Mouse (Mus musculus) liver (tissue): ENCODE data around the gene Neurog1.

Experiments
- DNase-seq: peaks from one replicate; pipeline ENCODE4 v3.0.0-alpha.2; 2020; ENCODE audit warnings: mixed read lengths

Neurog1 gene

DNA sequence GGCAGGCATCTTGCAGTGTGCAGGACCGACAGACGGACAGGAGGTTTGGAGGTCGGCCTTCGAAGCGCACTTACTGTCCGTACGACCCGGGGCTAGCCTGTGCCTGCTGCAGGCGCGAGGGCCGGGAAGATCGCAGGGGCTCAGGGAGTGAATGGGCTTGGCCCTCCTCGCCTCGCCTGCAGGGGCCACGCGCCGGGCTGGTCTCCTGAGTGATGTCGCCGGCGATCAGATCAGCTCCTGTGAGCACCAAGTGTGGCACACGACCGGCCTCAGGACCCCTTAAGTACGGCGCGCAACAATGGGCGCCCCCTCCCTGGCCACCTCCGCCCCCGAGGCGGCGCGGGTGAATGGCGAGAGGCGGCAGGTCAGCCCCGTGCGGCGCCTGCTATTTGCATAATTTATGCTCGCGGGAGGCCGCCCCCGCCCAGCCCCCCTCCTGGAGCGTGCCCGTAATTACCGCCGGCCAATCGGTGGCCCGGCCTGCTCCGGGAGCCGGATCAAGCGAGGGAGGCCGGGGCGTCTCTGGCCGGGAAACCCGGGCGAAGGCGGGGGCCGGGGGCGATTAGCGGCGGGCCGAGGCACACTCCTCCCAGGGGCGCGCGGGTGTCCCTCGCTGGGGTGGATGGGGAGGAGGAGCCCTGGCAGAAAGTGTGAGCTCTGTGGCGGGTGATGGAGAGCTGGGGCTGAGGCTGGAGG, at the start of gene Neurog1:
Gene Neurog1 (minus strand): TSS at position 240 of the 696 bp plus-strand sequence.
- DNase-seq = no peak

DNA sequence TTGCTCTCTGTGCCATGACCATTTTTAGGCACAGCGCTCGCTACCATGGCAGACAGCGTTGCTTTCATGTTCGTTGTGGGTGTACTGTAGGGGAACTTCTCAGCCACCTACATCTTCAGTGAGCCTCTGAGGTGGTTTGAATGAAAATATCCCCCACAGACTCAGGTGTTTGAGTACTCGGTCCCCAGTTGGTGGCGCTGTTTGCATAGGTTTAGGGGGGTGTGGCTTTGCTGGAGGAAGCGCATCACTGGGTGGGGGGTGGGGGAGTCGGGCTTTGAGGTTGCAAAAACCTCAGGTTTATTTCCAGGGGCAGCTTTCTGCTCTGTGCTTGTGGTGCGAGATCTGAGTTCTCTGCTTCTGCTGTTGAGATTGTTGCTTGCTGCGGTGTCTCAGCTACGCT, 47.4 kb upstream of the Neurog1 start:
- DNase-seq = no peak

DNA sequence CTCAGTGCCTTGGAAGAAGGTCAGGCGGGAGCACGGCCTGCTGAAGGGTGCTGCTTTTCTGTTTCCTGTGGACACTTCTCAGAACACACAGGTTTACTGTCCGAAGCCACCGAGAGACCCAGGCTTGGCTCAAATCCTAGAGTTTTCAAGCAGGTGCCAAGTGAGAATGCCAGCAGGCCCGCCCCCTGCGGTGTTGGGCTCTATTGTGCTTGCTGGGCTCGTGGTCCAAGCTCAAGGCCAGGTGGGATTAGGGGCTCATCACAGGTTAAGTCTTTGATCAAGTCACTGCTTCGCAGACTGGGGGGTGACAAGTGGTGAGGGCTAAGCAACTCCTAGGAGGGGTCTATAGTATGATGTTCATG, 44.7 kb upstream of the Neurog1 start:
- DNase-seq = no peak

DNA sequence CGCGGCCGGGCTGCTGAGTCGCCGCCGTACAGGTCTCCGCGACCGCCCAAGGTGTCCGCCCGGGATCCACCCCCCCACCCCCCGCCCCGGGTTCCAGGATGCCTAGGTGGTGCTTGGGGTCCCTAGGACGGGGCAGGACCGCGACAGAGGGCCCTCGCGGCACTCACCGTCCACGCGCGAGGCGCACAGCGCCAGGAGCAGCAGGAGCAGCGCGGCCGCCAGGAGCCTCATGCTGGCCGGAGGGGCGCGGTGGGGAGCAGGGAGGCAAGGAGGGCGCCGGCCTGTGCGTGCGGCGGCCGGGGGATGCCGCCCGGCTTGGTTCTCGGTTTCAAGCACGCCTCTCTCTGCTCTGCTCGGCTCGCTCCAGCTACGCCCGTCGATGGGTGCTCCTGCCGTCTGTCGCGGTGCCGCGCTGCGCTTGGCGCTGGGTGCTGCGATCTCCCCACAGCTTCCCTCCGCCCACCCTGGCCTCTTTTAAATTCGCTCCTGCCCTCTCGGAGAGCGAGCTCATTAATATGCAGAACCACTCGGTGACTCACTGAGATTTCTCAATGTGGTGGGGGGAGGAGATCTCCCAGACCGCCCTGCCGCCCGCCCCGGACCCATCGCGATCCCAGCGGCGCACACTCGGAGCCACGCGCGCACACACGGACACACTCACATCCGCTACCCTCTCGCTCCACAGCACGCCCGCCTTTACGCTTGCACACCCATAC, 44.1 kb upstream of the Neurog1 start, which contains the start of gene Cxcl14:
Gene Cxcl14 (minus strand): TSS at position 609 of the 716 bp plus-strand sequence.
- DNase-seq = no peak

DNA sequence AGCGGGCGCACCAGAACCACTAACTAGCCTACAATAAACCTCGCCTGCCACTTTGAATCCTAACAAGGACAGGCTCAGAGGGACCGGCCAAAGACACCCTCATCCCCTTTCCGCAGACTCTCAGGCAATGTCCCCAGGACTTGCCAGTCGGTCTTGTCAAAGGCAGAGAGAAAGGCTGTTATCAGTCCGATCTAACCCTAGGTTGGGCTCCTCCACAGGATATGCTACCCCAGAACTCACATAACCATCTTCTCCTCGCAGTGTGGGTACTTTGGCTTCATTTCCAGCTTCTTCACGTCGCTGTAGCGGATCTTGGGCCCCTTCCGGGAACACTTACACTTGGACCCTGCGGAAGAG, 43.6 kb upstream of the Neurog1 start:
- DNase-seq = no peak

DNA sequence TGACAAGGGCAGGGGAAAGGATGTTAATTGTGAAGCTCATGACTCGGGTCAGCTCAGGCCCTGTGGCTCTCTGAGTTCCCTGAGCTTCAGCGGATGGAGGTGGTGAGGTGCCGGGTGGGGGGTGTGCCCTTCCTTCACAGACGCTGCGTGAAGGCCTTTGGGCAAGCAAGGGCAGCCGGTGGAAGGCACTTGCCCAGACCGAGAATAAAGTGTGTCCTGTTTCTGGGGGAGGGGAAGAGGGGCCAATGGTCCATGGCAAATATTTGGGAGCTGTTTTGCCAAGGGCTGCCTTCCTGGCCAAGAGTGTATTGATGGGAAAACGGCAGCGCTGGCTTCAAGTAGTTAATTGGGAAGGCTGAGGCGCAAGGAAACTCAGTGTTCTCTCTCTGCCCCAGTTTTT, 42.9 kb upstream of the Neurog1 start:
- DNase-seq = no peak

DNA sequence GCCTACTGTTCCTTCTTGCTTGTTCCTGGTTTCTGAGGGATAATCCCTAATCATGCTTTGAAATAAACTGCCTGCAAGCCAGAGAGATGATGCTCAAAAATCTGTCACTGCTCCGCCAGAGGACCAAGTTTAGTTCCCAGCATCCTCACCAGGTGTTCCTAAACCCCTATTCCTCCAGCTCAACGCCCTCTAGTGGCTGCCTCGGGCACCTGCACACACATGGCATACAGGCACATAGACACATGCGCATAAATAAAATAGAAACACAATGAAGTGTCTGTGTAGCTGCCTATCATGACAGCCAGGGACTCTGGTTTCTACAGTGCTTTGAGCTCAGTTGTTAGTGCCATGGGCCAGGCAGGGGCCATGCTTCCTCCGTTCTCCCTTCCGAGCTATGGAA, 38.0 kb upstream of the Neurog1 start:
- no peak for DNase-seq

DNA sequence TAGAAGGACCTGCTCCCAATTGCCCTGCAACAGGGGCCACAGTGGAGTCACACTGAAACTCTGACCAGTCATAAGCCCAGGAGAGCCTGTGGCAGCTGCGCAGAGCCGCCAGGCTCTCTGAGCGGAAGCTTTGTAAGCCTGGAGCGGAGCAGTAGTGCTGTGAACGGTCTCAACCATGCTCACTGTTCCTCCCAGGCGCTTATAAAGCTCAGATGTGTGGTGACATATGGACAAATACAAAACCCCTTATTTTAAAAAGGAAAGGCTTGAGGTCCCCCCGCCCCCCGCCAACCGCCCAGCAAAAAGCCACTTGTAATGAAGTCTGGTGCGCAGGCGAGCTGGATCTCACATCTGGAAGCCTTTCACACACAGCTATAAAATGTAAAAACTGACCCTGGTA, 37.3 kb upstream of the Neurog1 start:
- DNase-seq = no peak

DNA sequence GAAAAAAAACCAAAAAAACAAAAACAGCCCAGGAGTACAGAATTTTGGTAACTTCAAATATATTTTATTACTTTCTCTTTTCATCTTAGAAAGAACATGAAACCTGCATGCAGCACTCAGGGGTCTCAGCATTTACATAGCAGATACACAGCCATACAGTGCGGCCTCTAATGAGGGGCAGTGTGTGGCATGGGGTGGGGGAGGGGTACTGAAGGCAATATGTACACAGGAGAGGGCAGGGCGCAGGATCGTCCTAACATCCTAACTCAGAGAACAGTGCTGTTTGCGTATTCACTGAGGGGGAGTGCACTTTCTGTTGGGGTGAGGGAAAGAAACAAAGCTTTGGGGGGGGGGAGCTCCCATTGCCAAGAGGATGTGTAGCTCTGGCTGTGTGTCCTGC, 36.6 kb upstream of the Neurog1 start:
- DNase-seq = no peak

DNA sequence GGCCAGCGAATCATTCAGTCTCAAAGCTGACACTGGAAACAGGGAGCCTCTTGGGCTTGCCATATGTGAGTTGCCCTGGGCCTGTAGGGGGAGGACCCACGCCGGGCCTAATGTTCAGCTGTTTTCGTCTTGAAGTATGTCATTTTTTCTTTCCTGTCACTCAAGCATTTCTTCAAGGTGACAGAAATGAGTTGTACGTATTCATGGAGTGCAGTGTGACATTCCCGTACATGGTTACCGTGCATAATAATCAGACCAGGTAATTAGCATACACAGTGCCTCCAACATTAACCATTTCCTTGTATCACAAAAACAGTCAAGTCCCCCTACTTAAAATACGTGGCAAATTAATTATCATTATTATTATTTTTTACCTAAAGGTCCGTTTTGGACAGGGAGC, 35.1 kb upstream of the Neurog1 start:
- DNase-seq = no peak

DNA sequence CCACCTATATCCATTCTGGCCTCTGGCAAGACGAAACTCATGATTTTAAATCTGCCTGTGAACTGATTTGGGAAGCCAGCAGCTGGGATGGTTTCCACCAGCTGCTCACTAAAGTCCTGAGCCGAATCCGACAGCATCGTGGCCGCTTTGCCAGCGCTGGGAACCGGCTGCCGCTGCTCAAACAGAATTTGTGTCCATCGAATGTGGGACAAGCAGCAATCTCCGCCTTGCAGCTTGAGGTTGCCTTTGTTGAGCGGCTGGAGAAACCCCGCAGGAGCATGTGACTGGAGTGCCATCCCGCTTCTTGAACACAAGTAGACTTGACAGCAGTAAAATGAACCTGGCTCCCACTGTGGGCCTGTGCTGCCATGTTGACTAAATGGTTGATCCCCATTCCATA, 31.4 kb upstream of the Neurog1 start:
- no peak for DNase-seq

DNA sequence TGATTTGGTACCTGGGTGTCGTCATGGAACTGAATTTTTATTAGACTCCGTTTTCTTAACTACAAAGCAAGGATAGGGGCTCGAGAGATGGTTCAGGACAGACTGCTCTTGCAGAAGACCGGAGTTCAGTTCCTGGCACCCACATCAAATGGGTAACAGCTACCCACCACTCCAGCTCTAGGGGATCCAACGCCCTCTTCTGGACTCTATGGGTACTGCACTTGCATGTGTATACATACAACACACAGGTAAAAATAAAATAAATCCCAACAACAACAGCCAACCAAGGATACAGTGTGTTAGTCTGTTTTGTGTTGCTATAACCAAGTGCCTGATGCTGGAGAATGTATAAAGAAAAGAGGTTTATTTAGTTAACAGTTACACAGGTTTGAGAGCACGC, 28.4 kb upstream of the Neurog1 start:
- DNase-seq = no peak

DNA sequence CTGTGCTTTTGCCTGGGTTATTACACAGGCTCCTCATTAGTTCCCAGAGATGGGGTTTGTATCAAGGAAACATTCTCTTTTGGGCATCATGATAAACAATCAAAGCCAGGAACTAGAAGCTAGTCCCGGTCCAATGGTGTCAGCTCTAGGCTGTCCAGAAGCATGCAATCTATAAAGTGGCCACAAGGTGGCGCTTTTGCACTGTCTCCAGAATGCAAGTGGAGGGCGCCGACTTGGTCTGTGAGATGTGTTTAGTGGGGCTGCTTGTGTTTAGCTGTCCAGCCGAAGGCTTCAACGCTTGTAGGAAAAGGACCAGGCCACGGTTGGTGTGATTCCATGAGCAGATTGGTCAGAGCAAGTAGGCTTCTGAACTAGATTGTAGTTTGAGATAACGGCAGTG, 27.5 kb upstream of the Neurog1 start:
- DNase-seq = peak; percentile 72

DNA sequence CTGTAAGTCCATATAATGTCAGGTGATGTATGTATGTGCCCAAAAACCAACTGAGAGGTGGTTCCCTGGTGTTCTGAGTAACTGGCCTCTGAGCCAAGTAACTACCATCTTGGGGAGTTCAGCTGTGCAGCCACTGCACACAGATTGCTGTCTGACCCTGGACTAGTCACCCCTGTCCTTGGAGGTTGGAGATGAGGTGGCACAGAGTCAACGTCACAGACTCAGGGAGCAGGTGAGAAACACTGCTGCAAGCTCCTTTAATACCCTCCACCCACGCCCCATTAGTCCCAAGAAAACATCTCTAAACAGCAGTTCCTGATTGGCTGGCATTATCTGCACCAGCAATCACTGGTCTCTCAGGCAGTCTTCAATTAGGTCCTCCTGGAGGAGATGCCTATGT, 23.2 kb upstream of the Neurog1 start:
- DNase-seq = no peak

DNA sequence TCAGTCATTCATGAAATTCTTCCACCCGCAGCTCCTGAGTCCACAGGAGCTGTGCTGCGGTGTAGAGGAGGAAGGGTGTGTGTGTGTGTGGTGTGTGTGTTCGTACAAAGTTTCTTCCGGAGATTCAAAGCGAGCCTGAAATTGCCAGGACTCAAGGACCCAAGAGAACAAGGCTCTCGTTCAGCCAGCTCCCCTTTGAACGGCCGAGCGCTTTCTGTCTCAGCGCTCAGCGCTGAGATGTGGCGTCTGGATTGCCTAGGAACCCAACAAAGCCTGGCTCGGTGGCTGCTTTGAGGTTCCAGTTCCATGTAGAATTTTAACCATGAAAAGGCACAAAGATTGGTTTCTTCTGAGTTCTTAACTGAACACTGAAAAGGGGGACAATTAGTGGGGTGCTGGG, 18.2 kb upstream of the Neurog1 start:
- DNase-seq = no peak

DNA sequence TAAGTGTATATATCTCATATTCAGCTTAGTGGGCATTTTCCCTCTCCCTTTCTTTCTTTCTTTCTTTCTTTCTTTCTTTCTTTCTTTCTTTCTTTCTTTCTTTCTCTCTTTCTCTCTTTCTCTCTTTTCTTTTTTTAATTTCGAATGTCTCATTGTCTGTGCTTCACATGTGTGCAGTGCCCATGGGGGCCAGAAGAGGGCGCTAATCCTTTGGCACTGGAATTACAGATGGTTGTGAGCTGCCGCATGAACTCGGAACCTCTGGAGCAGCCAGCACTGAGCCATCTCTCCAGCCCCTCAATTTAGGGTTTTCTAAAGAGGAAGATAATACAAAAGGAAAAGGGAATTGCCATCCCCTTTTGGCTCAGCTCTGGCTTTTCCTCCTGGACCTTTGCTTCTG, 15.4 kb upstream of the Neurog1 start:
- DNase-seq = no peak

DNA sequence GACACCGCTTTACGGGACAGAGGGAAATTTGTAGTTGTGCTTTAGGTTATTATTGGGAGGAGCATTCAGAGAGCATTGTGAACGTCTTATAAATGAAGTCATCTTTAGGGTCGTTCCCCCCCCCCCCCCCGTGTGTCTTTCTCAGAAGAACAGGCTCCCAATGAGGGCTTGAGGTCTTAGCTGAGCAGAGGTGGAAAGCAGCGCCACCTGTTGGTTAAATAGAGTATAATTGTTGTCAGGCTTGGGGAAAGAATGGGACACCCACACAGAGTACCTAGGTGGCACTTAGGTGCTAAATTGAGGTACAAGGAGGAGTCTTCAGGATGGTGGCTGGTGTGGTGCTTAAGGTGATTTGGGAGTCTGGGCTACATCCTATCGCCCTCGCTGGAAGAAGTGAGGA, 14.5 kb upstream of the Neurog1 start:
- no peak for DNase-seq

DNA sequence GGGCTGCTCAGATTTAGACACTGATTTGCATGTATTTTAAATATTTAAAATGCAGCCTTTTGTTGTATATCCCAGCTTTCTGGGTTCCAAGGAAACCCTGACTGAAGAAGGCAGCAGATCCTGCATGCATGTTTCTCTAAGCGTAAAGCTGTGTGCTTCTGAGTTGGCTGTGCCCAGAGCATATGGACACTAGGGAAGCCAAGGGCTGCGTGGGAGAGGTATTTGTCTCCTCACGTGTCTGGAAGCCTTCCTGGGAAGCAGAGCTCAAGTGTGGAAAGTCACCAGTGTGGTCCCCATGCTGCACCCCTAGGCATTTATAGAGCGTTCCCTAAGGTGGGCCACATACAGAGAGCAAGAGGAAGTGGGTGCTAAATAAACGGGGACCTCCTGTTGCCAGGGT, 13.7 kb upstream of the Neurog1 start:
- no peak for DNase-seq

DNA sequence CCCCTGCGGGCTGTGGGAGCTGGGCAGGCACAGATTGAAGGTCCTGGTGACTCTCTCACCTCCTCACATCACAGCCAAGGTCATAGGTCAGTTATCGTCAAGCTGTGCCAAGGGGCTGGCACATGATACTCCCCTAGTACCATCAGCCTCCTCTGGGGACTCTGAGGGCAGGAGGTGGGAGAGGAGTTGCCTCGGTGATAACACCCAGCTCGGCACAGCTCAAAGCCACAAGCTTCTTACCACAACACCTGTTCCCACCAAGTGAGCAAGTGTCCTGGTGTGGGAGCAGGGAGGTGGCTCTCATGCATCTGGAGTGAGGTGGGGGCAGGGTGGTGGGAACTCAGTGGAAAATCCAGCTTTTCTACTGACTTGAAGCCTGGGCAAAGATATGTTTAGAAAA, 10.3 kb upstream of the Neurog1 start:
- no peak for DNase-seq

DNA sequence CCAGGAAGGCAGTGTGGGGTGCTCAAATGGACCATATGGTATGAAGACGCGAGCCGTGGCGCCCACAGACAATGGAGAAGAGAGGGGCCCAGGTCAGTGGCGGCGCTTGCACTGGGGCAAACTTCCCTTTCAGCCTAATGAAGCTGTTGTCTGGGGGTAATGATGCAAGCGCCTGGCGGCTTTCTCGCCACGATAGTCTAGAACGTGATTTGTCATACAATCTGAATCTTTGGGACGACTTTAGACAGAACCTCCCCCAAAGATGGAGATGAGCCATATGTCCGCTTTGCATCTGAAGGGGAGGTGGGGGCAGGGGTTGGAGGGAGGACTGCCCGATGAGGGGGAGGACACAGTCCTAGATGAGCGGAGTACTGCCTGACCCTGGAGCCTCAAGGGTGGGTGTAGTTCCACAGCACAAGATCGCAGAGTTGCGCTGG, 8.4 kb upstream of the Neurog1 start:
- DNase-seq = no peak

DNA sequence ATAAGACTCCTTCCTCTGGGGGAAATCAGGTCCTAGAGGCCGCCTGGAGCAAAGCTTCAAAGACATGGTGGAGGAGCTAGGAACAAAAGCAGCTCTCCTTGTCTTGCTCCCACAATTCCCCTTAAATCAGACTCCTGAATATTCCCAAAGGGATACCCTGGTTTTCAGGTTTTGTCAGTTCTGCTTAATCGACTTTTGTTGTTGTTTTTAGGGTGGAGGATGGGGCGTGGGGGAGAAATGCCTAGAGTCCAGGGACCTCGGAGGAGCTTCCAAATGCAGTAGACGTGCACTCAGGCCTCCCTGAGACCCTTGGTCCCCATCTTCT, 7.9 kb upstream of the Neurog1 start:
- DNase-seq = no peak

DNA sequence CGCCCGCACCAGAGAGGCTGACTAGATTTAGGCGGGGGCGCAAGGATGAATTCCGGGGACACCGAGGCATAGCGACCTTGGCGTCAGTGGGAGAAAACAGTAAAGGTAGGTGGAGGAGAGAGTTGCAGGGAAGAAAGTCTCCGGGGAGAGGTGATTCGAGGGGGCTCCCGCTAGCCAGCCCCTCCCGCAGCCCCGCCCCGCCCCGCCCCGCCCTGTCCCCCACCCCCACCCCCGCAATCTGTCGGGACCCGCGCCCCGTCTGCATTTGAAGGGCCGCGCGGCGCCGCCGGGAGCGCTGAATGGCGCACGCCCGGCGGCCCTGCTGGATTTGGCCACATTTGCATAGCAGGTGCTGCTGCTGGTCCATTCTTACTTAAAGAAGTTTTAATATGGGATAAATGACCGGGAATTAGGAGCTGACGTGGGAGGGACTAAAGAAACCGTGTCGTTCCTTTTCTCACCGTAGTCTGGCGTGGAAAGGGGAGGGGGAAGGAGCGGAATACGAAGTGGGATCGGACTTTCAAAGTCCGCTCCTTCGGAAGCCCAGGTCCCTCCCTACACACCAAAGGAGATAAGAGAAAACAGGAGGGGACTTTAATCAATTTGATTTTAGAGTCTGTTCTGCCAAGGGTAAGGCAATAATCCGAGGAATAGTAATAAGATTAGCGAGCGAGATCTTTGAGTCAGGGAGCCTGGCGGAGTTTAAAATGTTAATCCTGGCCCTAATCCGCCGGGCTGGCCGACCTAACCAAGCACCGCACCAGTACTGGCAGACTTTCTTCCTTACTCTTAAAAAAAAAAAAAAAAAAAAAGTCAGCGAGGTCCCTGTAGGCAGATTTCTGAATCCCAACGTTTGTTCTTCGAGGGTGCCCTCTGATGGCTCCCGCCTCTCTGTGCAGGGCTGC, 7.3 kb upstream of the Neurog1 start:
- no peak for DNase-seq

DNA sequence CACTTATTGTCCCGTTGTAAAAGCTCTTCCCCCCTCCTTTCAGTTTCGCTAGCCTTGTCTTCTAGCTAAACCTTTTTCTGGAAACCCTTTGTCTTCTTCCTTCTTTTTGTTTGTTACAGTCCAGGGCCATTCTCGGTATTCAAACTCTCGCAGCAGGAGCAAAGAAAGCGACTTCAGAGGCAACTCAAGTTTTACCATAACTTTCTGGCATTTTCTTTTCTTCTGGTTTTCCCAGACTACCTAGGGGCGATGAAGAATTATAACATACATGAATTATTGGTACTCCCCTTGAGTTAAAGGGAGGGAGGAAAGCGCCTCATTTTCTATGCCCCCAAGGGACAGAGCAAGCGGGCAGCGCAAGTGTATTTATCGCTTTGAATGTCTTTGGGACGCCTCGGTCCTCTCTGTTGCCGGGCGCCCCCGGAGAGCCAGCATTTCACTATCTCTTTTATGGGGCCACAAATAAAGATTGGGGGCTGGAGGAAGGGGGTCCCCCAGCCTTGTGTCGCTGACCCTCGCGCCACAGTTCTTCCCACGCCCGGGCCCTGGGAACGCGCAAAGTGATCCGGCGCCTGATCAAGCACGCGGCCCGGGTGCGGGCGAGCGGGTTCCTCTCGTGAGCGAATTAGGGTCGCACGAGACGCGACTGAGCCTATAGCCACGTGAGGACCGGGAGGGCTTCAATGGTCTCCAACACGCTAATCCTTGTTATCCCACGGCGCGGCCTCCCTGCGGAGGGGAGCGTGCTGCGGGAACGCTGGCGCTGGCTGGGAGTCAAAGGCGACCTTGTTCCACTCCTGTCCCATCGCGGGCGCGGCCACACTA, 6.4 kb upstream of the Neurog1 start:
- no peak for DNase-seq
